Mouse (Mus musculus) midbrain, embryonic 11.5 days (tissue): Measurements from ENCODE around the gene Lclat1. TPM values are rescaled to one million over a fixed set of nuclear protein-coding genes. Genes with fewer than 3 reads are reported as not detected.
"Not testable (repeated sequence)": the region's sequence is repeated elsewhere in the genome, so short reads cannot be mapped to it uniquely, and the experiment has no call there.

Experiments used
- ATAC-seq: fragments of 200-750 bp; cut with Nextera tagmentation; 2 replicates; pipeline ENCODE4 v1.8.0; 2017; ENCODE audit warnings: moderate TSS enrichment, moderate library complexity; ENCODE audit not compliant: low FRiP score
- DNase-seq: peaks from one replicate; pipeline ENCODE4 v3.0.0; 2015; ENCODE audit warnings: low spot score; ENCODE audit errors: missing footprints
- H3K27ac ChIP-seq: fragments of 300-500 bp; sonication (generic); 2 replicates; pipeline ENCODE4 v1.5.1; 2014; ENCODE audit warnings: low read depth, low read length
- H3K27me3 ChIP-seq: fragments of 300-500 bp; sonication (generic); 2 replicates; pipeline ENCODE4 v1.6.1; 2014; ENCODE audit warnings: mild to moderate bottlenecking, low read length, moderate library complexity, mixed read lengths; ENCODE audit not compliant: control insufficient read depth, insufficient read depth
- H3K36me3 ChIP-seq: fragments of 300-500 bp; sonication (generic); 2 replicates; pipeline ENCODE4 v1.6.1; 2014; ENCODE audit warnings: mild to moderate bottlenecking, low read length, moderate library complexity, mixed read lengths; ENCODE audit not compliant: control insufficient read depth, insufficient read depth
- H3K4me1 ChIP-seq: fragments of 300-500 bp; sonication (generic); 2 replicates; pipeline ENCODE4 v1.6.1; 2014; ENCODE audit warnings: low read length; ENCODE audit not compliant: control insufficient read depth, insufficient read depth
- H3K4me2 ChIP-seq: fragments of 300-500 bp; sonication (generic); 2 replicates; pipeline ENCODE4 v1.6.1; 2014; ENCODE audit warnings: mild to moderate bottlenecking, moderate library complexity
- H3K4me3 ChIP-seq: fragments of 300-500 bp; sonication (generic); 2 replicates; pipeline ENCODE4 v1.5.1; 2014; ENCODE audit warnings: low read depth, low read length
- H3K9ac ChIP-seq: fragments of 300-500 bp; sonication (generic); 2 replicates; pipeline ENCODE4 v1.6.1; 2014; ENCODE audit warnings: low read length
- H3K9me3 ChIP-seq: fragments of 300-500 bp; sonication (generic); 2 replicates; pipeline ENCODE4 v1.6.1; 2016; ENCODE audit warnings: low read length; ENCODE audit not compliant: control insufficient read depth
- WGBS: fragments of 180-500 bp; shearing (Covaris S2); extraction: QIAGEN DNeasy Blood & Tissue Kit; methylation state at CpG from one replicate; pipeline ENCODE4 v1.1.7; 2014; 5-methylcytosine and 5-hydroxymethylcytosine counted together
- polyA plus RNA-seq: library from polyadenylated mRNA; unstranded; fragments of >200 nt; fragmentation: Nextera tagmentation; extraction: Ambion mirVana; gene quantifications from 2 replicates; pipeline ENCODE4 v1.2.1, GENCODE M21; 2014

Lclat1 gene
- polyA plus RNA-seq, 1 experiment from 2014 or later: 14.3 TPM

DNA sequence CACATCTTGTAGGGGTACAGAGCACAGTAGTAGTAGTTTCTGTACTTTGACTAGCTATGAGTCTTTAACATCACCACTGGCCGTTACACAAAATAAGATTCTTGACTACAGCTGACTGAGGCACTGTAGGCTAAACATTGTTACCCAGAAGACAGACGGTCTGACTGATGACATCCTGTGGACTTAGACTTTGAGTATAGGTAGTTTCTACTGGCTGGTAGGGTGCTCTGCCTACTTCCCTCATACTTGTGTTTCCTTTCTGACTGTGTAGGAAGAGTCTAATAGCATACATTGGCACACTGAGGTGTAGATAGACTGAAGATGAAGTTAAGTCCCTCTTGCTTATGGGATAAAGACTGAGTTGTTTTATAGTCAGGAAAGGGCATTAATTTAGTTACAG is 37.6 kb downstream of the Lclat1 start:
- H3K4me1 ChIP-seq: no peaks in the 10 kb centered on the region
- DNase-seq (no peak), ATAC-seq (no peak)
- WGBS: 90% methylated on average over 2 of the region's 2 CpGs
- no peak overlapping the region for H3K4me2 ChIP-seq
- no peak overlapping the region for H3K4me3 ChIP-seq
- H3K27me3 ChIP-seq: no peaks in the 10 kb centered on the region
- H3K9ac ChIP-seq: no peak overlapping the region
- H3K9me3 ChIP-seq: no peaks in the 10 kb centered on the region
- no peak overlapping the region for H3K27ac ChIP-seq
- no peaks in the 10 kb centered on the region for H3K36me3 ChIP-seq

GRCm38 (mm10) chr17:73148607-73149006 is 40.8 kb downstream of the Lclat1 start:
- no peak for DNase-seq
- ATAC-seq: no peak
- Histone ChIP-seq H3K36me3 (no peaks in the 10 kb centered on the region), H3K27me3 (no peaks in the 10 kb centered on the region), H3K4me3 (no peak overlapping the region), H3K9ac (no peak overlapping the region), H3K27ac (no peak overlapping the region), H3K4me1 (no peaks in the 10 kb centered on the region), H3K4me2 (no peak overlapping the region), H3K9me3 (no peaks in the 10 kb centered on the region)
- 89% methylated on average over 2 of the region's 2 CpGs for WGBS

DNA sequence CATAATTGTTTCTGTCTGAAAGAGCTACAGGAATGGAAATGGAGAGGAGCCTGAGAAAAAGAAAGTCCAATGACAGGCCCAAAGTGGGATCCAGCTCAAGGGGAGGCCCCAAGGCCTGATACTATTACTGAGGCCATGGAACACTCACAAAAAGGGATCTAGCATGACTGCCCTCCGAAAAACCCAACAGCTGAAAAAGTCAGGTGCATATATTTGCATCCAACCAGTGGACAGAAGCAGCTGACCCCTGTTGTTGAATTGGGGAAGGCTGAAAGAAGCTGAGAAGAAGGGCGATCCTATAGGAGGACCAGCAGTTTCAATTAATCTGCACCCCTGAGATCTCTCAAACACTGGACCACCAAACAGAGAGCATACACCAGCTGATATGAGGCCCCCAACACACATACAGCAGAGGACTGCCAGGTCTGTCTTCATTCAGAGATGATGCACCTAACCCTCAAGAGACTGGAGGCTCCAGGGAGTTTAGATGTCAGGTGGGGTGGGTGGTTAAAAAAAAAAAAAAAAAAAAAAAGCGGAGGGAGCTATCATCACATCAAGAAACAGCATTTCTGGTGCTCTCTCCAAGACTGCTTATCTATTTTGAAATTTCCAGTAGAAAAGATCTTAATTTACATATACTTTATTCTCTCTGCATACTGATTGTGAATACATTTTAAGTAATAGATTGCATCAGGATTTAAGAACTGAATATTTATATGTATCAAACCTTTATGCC is 45.2 kb downstream of the Lclat1 start:
- not testable (repeated sequence) for DNase-seq, H3K9me3 ChIP-seq, H3K4me2 ChIP-seq, H3K4me1 ChIP-seq, H3K36me3 ChIP-seq, ATAC-seq, H3K27me3 ChIP-seq, H3K27ac ChIP-seq, H3K4me3 ChIP-seq, H3K9ac ChIP-seq
- WGBS: 93% methylated on average over 3 of the region's 3 CpGs

DNA sequence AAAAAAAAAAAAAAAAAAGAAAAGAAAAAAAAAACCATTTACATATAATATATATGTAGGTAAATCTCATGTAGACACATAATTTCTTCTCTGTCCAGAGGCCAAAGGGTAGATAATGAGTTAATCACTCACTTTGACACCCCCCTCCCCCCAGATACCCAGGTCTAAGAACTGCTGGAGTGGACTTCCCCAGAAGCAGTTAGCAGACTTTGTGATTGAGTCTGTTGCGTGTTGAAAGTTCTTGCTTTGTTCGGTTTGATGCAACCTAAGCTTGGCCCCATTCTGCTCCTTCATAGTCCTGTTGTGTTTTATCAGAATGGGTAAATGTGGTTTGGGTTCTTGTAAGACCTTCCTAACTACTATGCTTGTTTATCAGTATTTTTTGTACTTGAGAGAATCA is 45.9 kb downstream of the Lclat1 start:
- Histone ChIP-seq H3K9me3 (no peaks in the 10 kb centered on the region), H3K36me3 (no peaks in the 10 kb centered on the region), H3K4me3 (no peak overlapping the region), H3K9ac (no peak overlapping the region), H3K4me1 (no peaks in the 10 kb centered on the region), H3K27me3 (no peaks in the 10 kb centered on the region), H3K27ac (no peak overlapping the region), H3K4me2 (no peak overlapping the region)
- ATAC-seq (no peak), DNase-seq (no peak)
- 85% methylated on average over 2 of the region's 2 CpGs for WGBS

DNA sequence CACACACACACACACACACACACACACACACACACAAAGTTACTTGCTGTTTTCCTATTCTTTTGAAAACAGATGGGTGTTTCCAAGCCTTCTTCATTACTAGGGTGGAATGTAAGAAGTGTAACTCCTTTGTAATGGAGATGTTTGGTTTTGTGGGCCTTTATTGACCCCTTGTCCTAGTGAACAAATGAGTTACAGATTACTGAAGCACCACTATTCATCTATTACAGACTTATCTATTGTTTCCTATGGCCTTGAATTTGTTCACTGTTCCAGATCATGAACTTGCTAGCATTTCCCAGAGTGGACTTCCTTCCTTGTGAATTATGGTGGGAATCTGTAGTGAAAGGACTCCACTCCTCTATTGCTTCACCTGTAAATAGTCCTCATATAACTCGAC is 48.8 kb downstream of the Lclat1 start:
- ATAC-seq: no peak
- Histone ChIP-seq H3K9me3 (no peaks in the 10 kb centered on the region), H3K4me2 (no peak overlapping the region), H3K4me1 (no peaks in the 10 kb centered on the region), H3K27me3 (no peaks in the 10 kb centered on the region), H3K9ac (no peak overlapping the region), H3K27ac (no peak overlapping the region), H3K4me3 (no peak overlapping the region), H3K36me3 (no peaks in the 10 kb centered on the region)
- WGBS: 75% methylated on average over 1 of the region's 1 CpGs
- no peak for DNase-seq

- Histone ChIP-seq H3K4me1 (no peaks in the 10 kb centered on the region), H3K9ac (no peak overlapping the region), H3K27me3 (no peaks in the 10 kb centered on the region), H3K4me3 (no peak overlapping the region), H3K27ac (no peak overlapping the region), H3K36me3 (no peaks in the 10 kb centered on the region), H3K4me2 (no peak overlapping the region), H3K9me3 (no peaks in the 10 kb centered on the region)
- ATAC-seq: no peak
- WGBS: 90% methylated on average over 6 of the region's 6 CpGs
- no peak for DNase-seq
Observed at GRCm38 (mm10) chr17:73161795-73162194, 54.0 kb downstream of the Lclat1 start.

DNA sequence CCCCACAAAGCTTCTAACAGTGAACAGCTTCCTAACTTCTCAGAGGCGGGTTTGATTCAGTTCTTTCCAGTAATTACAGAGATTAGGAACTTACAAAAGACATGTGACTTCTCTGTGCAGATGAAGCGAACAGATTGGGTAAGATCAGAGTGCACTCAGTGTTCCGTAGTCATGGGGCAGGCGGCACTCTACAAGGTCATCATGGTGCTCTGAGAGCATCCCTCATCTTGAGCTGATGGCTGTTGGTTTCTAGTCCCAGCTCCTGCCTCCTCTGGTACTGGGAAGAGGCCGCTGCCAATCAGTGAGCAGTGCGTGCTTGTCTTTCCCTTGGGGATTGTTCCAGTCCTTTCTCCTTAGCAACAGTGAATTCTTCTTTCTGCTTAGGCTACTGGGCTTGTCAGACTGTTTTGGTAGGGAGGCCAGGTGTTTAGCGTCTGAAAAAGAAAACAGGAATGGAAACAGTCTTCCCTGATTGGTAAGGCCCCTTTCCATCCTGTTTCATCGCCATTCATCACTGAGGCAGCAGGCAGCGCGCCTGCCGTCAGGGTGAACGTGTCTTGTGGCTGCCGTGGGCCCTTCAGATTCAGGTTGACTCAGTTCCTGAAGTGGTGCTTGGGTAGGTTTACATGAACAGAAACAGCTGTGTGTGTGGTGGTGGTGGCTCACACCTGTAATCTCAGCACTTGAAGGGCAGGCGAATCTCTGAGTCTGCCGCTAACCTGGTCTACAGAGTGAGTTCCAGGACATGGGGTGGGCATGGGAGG is 54.8 kb downstream of the Lclat1 start:
- no peaks in the 10 kb centered on the region for H3K9me3 ChIP-seq
- DNase-seq (peak; percentile 49), ATAC-seq (no peak)
- H3K27me3 ChIP-seq: no peaks in the 10 kb centered on the region
- no peak overlapping the region for H3K27ac ChIP-seq
- no peaks in the 10 kb centered on the region for H3K36me3 ChIP-seq
- no peak overlapping the region for H3K4me2 ChIP-seq
- WGBS: 88% methylated on average over 15 of the region's 15 CpGs
- H3K4me1 ChIP-seq: no peaks in the 10 kb centered on the region
- no peak overlapping the region for H3K4me3 ChIP-seq
- no peak overlapping the region for H3K9ac ChIP-seq

DNA sequence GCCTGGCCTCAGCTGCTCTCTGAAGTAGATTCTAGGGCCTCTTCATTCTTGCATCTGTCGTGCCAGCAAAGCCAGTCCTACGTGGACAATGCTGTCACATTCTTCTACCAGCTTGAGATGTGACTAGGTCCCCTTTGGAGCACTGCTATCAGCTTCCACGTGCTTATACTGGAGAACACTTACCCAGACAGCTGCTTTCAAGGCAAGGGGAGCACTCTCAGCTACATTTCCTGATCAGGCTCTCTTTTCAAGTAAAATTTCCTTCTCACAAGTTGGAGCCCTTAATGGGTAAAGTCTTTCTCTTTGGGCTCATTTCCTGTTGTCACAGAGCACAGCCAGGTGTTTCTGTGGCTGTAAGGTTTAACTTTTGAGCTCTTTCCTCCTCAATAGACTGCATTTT is 55.8 kb downstream of the Lclat1 start:
- no peak overlapping the region for H3K4me2 ChIP-seq
- no peak overlapping the region for H3K27ac ChIP-seq
- DNase-seq (peak; percentile 41), ATAC-seq (no peak)
- WGBS: 70% methylated on average over 3 of the region's 3 CpGs
- no peaks in the 10 kb centered on the region for H3K27me3 ChIP-seq
- no peak overlapping the region for H3K9ac ChIP-seq
- H3K4me1 ChIP-seq: no peaks in the 10 kb centered on the region
- no peaks in the 10 kb centered on the region for H3K9me3 ChIP-seq
- no peaks in the 10 kb centered on the region for H3K36me3 ChIP-seq
- H3K4me3 ChIP-seq: no peak overlapping the region

DNA sequence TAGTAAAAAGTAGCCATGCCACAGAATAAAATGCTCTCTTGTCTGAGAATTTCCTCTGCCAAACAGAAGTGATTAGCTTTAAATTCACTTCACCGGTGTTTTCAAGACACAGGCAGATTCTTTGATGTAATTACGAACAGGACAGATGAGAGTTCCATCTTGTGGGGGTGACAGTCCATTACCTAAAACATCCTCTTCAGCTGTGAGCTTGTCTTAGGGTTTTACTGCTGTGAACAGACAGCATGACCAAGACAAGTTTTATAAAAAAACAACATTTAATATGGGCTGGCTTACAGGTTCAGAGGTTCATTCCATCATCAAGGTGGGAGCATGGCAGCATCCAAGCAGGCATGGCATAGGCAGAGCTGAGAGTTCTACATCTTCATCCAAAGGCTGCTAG is 56.3 kb downstream of the Lclat1 start:
- Histone ChIP-seq H3K4me1 (no peaks in the 10 kb centered on the region), H3K9ac (no peak overlapping the region), H3K9me3 (no peaks in the 10 kb centered on the region), H3K27me3 (no peaks in the 10 kb centered on the region), H3K27ac (no peak overlapping the region), H3K4me3 (no peak overlapping the region), H3K4me2 (no peak overlapping the region), H3K36me3 (no peaks in the 10 kb centered on the region)
- ATAC-seq (no peak), DNase-seq (no peak)
- WGBS: 93% methylated on average over 2 of the region's 2 CpGs
